Mouse (Mus musculus): ENCODE measurements around the gene Gid4. TPM values are rescaled to one million over a fixed set of nuclear protein-coding genes. Genes with fewer than 3 reads are reported as not detected.

Gene Gid4
- total and polyA plus RNA-seq, 2 experiments = 11.7 to 18.9 TPM

GRCm38 (mm10) chr11:60397172-60397571, 19.8 kb upstream of the Gid4 start:
- 95% methylated on average over 2 of the region's 2 CpGs for WGBS

DNA sequence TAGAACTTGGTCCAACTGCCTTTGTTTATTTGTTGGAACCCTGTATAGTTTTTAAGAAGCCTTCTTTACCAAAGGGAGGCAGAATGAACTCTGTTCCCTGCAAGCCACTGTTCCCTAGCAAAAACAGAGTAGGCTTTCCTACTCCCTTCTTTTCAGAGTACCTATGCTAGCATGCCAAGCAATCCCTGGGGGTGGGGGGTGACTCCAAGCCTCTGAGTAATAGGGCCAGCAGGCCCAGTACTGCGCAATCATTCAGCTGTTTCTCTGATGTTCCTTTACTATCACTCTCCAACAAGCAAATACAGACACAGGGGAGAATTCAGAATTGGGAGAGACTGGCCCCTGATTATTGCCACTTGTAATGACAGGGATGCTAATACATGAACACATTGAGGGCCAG, 10.3 kb upstream of the Gid4 start:
- no peak overlapping the region for H3K27ac ChIP-seq (replicated peaks; ENCODE audit: insufficient read depth, low read depth, low read length)

More at GRCm38 (mm10) chr11:60397172-60397571, 19.8 kb upstream of the Gid4 start:
- Histone ChIP-seq H3K36me3 (ENCODE audit: control insufficient read depth, insufficient read depth, low read length) (peaks cover 9% of the 10 kb centered on the region), H3K79me2 (ENCODE audit: control insufficient read depth, insufficient read depth, low read length) (no peaks in the 10 kb centered on the region), H3K4me1 (ENCODE audit: control insufficient read depth, insufficient read depth, low read length) (peaks cover 3% of the 10 kb centered on the region; the same call in 1 of the 2 replicates), H3K27ac (replicated peaks; ENCODE audit: insufficient read depth, low read depth, low read length) (no peak overlapping the region), H3K27me3 (ENCODE audit: control insufficient read depth, insufficient read depth, low read length) (no peaks in the 10 kb centered on the region), H3K4me3 (ENCODE audit: insufficient read depth, low read depth, low read length) (no peak overlapping the region), H3K9ac (ENCODE audit: low read depth, low read length) (no peak overlapping the region)
- DNase-seq (ENCODE audit: extremely low read depth, low read depth, low spot score) = no peak
- TF ChIP-seq POLR2A (IDR thresholded peaks at IDR 0.05; ENCODE audit: extremely low read depth, insufficient read depth, low read length) (no peak), CTCF (IDR thresholded peaks at IDR 0.05; ENCODE audit: low read depth, low read length) (no peak)

GRCm38 (mm10) chr11:60412173-60412572, 4.8 kb upstream of the Gid4 start:
- DNase-seq (ENCODE audit: extremely low read depth, low read depth, low spot score) = peak; percentile 60
- Histone ChIP-seq H3K4me1 (ENCODE audit: control insufficient read depth, insufficient read depth, low read length) (peaks cover 6% of the 10 kb centered on the region), H3K9ac (ENCODE audit: low read depth, low read length) (no peak overlapping the region), H3K4me3 (ENCODE audit: insufficient read depth, low read depth, low read length) (no peak overlapping the region), H3K27ac (replicated peaks; ENCODE audit: insufficient read depth, low read depth, low read length) (no peak overlapping the region), H3K27me3 (ENCODE audit: control insufficient read depth, insufficient read depth, low read length) (no peaks in the 10 kb centered on the region), H3K36me3 (ENCODE audit: control insufficient read depth, insufficient read depth, low read length) (peaks cover 16% of the 10 kb centered on the region), H3K79me2 (ENCODE audit: control insufficient read depth, insufficient read depth, low read length) (peaks cover 7% of the 10 kb centered on the region; the same call in 1 of the 2 replicates)
- TF ChIP-seq POLR2A (IDR thresholded peaks at IDR 0.05; ENCODE audit: extremely low read depth, insufficient read depth, low read length) (no peak), CTCF (IDR thresholded peaks at IDR 0.05; ENCODE audit: low read depth, low read length) (peak; percentile 47)
- 6% methylated on average over 3 of the region's 3 CpGs for WGBS

More for the DNA sequence above, 10.3 kb upstream of the Gid4 start:
- Histone ChIP-seq H3K79me2 (ENCODE audit: control insufficient read depth, insufficient read depth, low read length) (peaks cover under 1% of the 10 kb centered on the region; the same call in 1 of the 2 replicates), H3K4me1 (ENCODE audit: control insufficient read depth, insufficient read depth, low read length) (peaks cover 7% of the 10 kb centered on the region), H3K36me3 (ENCODE audit: control insufficient read depth, insufficient read depth, low read length) (peaks cover 43% of the 10 kb centered on the region), H3K27me3 (ENCODE audit: control insufficient read depth, insufficient read depth, low read length) (no peaks in the 10 kb centered on the region), H3K4me3 (ENCODE audit: insufficient read depth, low read depth, low read length) (no peak overlapping the region), H3K9ac (ENCODE audit: low read depth, low read length) (no peak overlapping the region)
- DNase-seq (ENCODE audit: extremely low read depth, low read depth, low spot score) = no peak
- no peak for TF ChIP-seq CTCF (IDR thresholded peaks at IDR 0.05; ENCODE audit: low read depth, low read length)
- TF ChIP-seq POLR2A (IDR thresholded peaks at IDR 0.05; ENCODE audit: extremely low read depth, insufficient read depth, low read length) = no peak
- 97% methylated on average over 1 of the region's 1 CpGs for WGBS

- Histone ChIP-seq H3K27ac (replicated peaks; ENCODE audit: insufficient read depth, low read depth, low read length) (no peak overlapping the region), H3K4me1 (ENCODE audit: control insufficient read depth, insufficient read depth, low read length) (peaks cover 6% of the 10 kb centered on the region), H3K9ac (ENCODE audit: low read depth, low read length) (no peak overlapping the region), H3K27me3 (ENCODE audit: control insufficient read depth, insufficient read depth, low read length) (no peaks in the 10 kb centered on the region), H3K36me3 (ENCODE audit: control insufficient read depth, insufficient read depth, low read length) (peaks cover 12% of the 10 kb centered on the region; the same call in 1 of the 2 replicates), H3K4me3 (ENCODE audit: insufficient read depth, low read depth, low read length) (no peak overlapping the region), H3K79me2 (ENCODE audit: control insufficient read depth, insufficient read depth, low read length) (peaks cover 11% of the 10 kb centered on the region; the same call in 1 of the 2 replicates)
- no peak for DNase-seq (ENCODE audit: extremely low read depth, low read depth, low spot score)
- WGBS = 73% methylated on average over 2 of the region's 2 CpGs
- TF ChIP-seq POLR2A (IDR thresholded peaks at IDR 0.05; ENCODE audit: extremely low read depth, insufficient read depth, low read length) (no peak), CTCF (IDR thresholded peaks at IDR 0.05; ENCODE audit: low read depth, low read length) (no peak)
Measured at GRCm38 (mm10) chr11:60412921-60413320, 4.0 kb upstream of the Gid4 start.

GRCm38 (mm10) chr11:60416590-60416962, 369 bp upstream of the Gid4 start:
- Histone ChIP-seq H3K9ac (ENCODE audit: low read depth, low read length) (peak overlapping the region; percentile 74), H3K27ac (replicated peaks; ENCODE audit: insufficient read depth, low read depth, low read length) (peak overlapping the region; percentile 66), H3K36me3 (ENCODE audit: control insufficient read depth, insufficient read depth, low read length) (no peaks in the 10 kb centered on the region), H3K27me3 (ENCODE audit: control insufficient read depth, insufficient read depth, low read length) (no peaks in the 10 kb centered on the region), H3K4me3 (ENCODE audit: insufficient read depth, low read depth, low read length) (peak overlapping the region; percentile 73), H3K79me2 (ENCODE audit: control insufficient read depth, insufficient read depth, low read length) (peaks cover 14% of the 10 kb centered on the region; the same call in 1 of the 2 replicates), H3K4me1 (ENCODE audit: control insufficient read depth, insufficient read depth, low read length) (peaks cover 9% of the 10 kb centered on the region)
- DNase-seq (ENCODE audit: extremely low read depth, low read depth, low spot score) = no peak
- whole genome bisulfite sequencing = under 1% methylated on average over 21 of the region's 21 CpGs
- TF ChIP-seq POLR2A (IDR thresholded peaks at IDR 0.05; ENCODE audit: extremely low read depth, insufficient read depth, low read length) (no peak), CTCF (IDR thresholded peaks at IDR 0.05; ENCODE audit: low read depth, low read length) (no peak)

DNA sequence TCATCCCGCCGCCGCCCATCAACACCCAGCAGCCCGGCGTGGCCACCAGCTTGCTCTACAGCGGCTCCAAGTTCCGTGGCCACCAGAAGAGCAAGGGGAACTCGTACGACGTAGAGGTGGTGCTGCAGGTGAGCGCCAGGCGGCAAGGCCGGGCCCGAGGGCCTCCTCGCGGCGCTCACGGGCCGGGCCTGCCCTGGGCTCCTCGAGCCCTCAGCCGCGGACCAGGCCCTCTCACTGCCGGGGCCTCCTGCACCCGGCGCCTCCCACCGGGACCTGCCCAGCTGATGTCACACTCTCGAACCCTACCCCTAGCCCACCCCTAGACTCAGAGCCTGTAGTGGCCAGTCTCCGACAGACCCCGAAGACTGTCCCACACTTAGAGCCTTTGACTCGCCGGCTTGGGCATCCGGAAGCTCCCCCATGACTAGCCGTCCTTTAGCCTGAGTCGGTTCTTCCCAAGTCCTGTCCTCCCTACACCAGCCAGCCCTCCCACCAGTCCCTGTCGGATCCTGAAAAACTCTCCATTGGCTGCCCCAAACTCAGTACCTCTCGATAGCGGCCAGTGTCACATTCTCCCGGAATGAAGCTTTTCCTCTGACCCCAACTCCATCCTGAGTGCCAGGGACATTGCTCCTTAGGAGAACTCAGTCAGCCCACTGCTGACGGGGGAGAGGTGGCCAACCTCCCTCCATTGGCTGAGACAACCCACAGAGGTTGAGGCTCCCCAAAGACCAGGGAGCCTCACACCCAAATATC, 950 bp downstream of the Gid4 start, which contains the start of gene Atpaf2:
Atpaf2 (minus strand) TSS at position 741 of the 756 bp plus-strand sequence.
- no peaks in the 10 kb centered on the region for H3K36me3 ChIP-seq (ENCODE audit: control insufficient read depth, insufficient read depth, low read length)
- H3K79me2 ChIP-seq (ENCODE audit: control insufficient read depth, insufficient read depth, low read length) = peaks cover 11% of the 10 kb centered on the region; the same call in 1 of the 2 replicates
- TF ChIP-seq CTCF (IDR thresholded peaks at IDR 0.05; ENCODE audit: low read depth, low read length) = no peak
- H3K27me3 ChIP-seq (ENCODE audit: control insufficient read depth, insufficient read depth, low read length) = no peaks in the 10 kb centered on the region
- H3K27ac ChIP-seq (replicated peaks; ENCODE audit: insufficient read depth, low read depth, low read length) = peak within 1 kb of the TSS; percentile 85
- peak; percentile 9 for DNase-seq (ENCODE audit: extremely low read depth, low read depth, low spot score)
- H3K9ac ChIP-seq (ENCODE audit: low read depth, low read length) = peak within 1 kb of the TSS; percentile 92
- H3K4me3 ChIP-seq (ENCODE audit: insufficient read depth, low read depth, low read length) = peak within 1 kb of the TSS; percentile 78
- peaks cover 8% of the 10 kb centered on the region for H3K4me1 ChIP-seq (ENCODE audit: control insufficient read depth, insufficient read depth, low read length)
- WGBS = 1% methylated on average over 39 of the region's 39 CpGs
